Mouse (Mus musculus): ENCODE measurements around the gene Man1b1. TPM values are rescaled to one million over a fixed set of nuclear protein-coding genes. Genes with fewer than 3 reads are reported as not detected.
A peak's percentile ranks its signal among the peaks of the same experiment; 100 is the strongest.

Gene Man1b1
- total and polyA plus RNA-seq, 3 experiments, result 8.2 to 22.5 (median 21.6) TPM

GRCm38 (mm10) chr2:25371764-25372643, 39.9 kb downstream of the Man1b1 start, which contains the start of gene Sapcd2:
TSS of gene Sapcd2 (plus strand) at chr2:25372321.
- TF ChIP-seq CTCF (IDR thresholded peaks at IDR 0.05) (peak; percentile 6; the same call in 1 of the 2 replicates), POLR2A (IDR thresholded peaks at IDR 0.05; ENCODE audit: insufficient read depth, low read depth, low read length) (no peak)
- 0 out of 2 replicates have a peak within 1 kb of the TSS, but pooled peaks have one; percentile 3 for H3K27ac ChIP-seq
- 2% methylated on average over 65 of the region's 65 CpGs for WGBS

GRCm38 (mm10) chr2:25372644-25373391, 40.7 kb downstream of the Man1b1 start:
- H3K27me3 ChIP-seq (ENCODE audit: control insufficient read depth, insufficient read depth, low read length), result peaks cover 1% of the 10 kb centered on the region; the same call in 1 of the 2 replicates
- peak overlapping the region; percentile 57 for H3K9ac ChIP-seq (ENCODE audit: low read depth, low read length)
- intact Hi-C loops (cut with DNase I), result no loop called here
- H3K4me3 ChIP-seq, result peak overlapping the region; percentile 55
- DNase-seq, result no peak
- WGBS, result 3% methylated on average over 42 of the region's 42 CpGs
- no peaks in the 10 kb centered on the region for H3K79me2 ChIP-seq (replicated peaks; ENCODE audit: control insufficient read depth, insufficient read depth, low read length)
- H3K36me3 ChIP-seq (ENCODE audit: control insufficient read depth, insufficient read depth, low read length), result no peaks in the 10 kb centered on the region
- no peak for TF ChIP-seq EP300 (IDR thresholded peaks at IDR 0.05; ENCODE audit: insufficient read depth, low read depth, low read length)
- TF ChIP-seq CTCF (IDR thresholded peaks at IDR 0.05), result no peak
- TF ChIP-seq POLR2A (IDR thresholded peaks at IDR 0.05; ENCODE audit: insufficient read depth, low read depth, low read length), result no peak
- no peak overlapping the region for H3K27ac ChIP-seq
- H3K4me1 ChIP-seq (ENCODE audit: control insufficient read depth, insufficient read depth, low read length), result no peaks in the 10 kb centered on the region

More at GRCm38 (mm10) chr2:25371764-25372643, 39.9 kb downstream of the Man1b1 start, which contains the start of gene Sapcd2:
- no peaks in the 10 kb centered on the region for H3K4me1 ChIP-seq (ENCODE audit: control insufficient read depth, insufficient read depth, low read length)
- intact Hi-C loops (cut with DNase I), result no loop called here
- H3K27me3 ChIP-seq (ENCODE audit: control insufficient read depth, insufficient read depth, low read length), result peaks cover 1% of the 10 kb centered on the region; the same call in 1 of the 2 replicates
- no peaks in the 10 kb centered on the region for H3K36me3 ChIP-seq (ENCODE audit: control insufficient read depth, insufficient read depth, low read length)
- H3K4me3 ChIP-seq, result peak within 1 kb of the TSS; percentile 55
- H3K9ac ChIP-seq (ENCODE audit: low read depth, low read length), result peak within 1 kb of the TSS; percentile 57
- DNase-seq, result peak; percentile 83 to 89
- no peaks in the 10 kb centered on the region for H3K79me2 ChIP-seq (replicated peaks; ENCODE audit: control insufficient read depth, insufficient read depth, low read length)

- no peak overlapping the region for H3K4me3 ChIP-seq
- H3K4me1 ChIP-seq (ENCODE audit: control insufficient read depth, insufficient read depth, low read length), result no peaks in the 10 kb centered on the region
- no peaks in the 10 kb centered on the region for H3K79me2 ChIP-seq (replicated peaks; ENCODE audit: control insufficient read depth, insufficient read depth, low read length)
- no peak for DNase-seq
- peaks cover 1% of the 10 kb centered on the region; the same call in 1 of the 2 replicates for H3K27me3 ChIP-seq (ENCODE audit: control insufficient read depth, insufficient read depth, low read length)
- intact Hi-C loops (cut with DNase I), result no loop called here
- no peak overlapping the region for H3K27ac ChIP-seq
- 52% methylated on average over 2 of the region's 2 CpGs for WGBS
- no peak overlapping the region for H3K9ac ChIP-seq (ENCODE audit: low read depth, low read length)
- TF ChIP-seq EP300 (IDR thresholded peaks at IDR 0.05; ENCODE audit: insufficient read depth, low read depth, low read length) (no peak), POLR2A (IDR thresholded peaks at IDR 0.05; ENCODE audit: insufficient read depth, low read depth, low read length) (no peak), CTCF (IDR thresholded peaks at IDR 0.05) (no peak)
- no peaks in the 10 kb centered on the region for H3K36me3 ChIP-seq (ENCODE audit: control insufficient read depth, insufficient read depth, low read length)
Measured at GRCm38 (mm10) chr2:25373431-25373830, 41.3 kb downstream of the Man1b1 start.

GRCm38 (mm10) chr2:25376589-25376988, 44.5 kb downstream of the Man1b1 start:
- no peak overlapping the region for H3K27ac ChIP-seq
- H3K36me3 ChIP-seq (ENCODE audit: control insufficient read depth, insufficient read depth, low read length), result no peaks in the 10 kb centered on the region
- 61% methylated on average over 4 of the region's 4 CpGs for WGBS
- H3K4me3 ChIP-seq, result no peak overlapping the region
- no peak overlapping the region for H3K9ac ChIP-seq (ENCODE audit: low read depth, low read length)
- no peaks in the 10 kb centered on the region for H3K4me1 ChIP-seq (ENCODE audit: control insufficient read depth, insufficient read depth, low read length)
- intact Hi-C loops (cut with DNase I), result loop anchor here (1.0 to 5.0 kb wide), 3 partner anchors 36 to 107 kb away; no protein-coding TSS in a partner anchor
- TF ChIP-seq EP300 (IDR thresholded peaks at IDR 0.05; ENCODE audit: insufficient read depth, low read depth, low read length) (0 out of 2 replicates have a peak, but pooled peaks have one; percentile 11), CTCF (IDR thresholded peaks at IDR 0.05) (peak; percentile 90), POLR2A (IDR thresholded peaks at IDR 0.05; ENCODE audit: insufficient read depth, low read depth, low read length) (no peak)
- DNase-seq, result peak; percentile 63 to 66
- H3K79me2 ChIP-seq (replicated peaks; ENCODE audit: control insufficient read depth, insufficient read depth, low read length), result no peaks in the 10 kb centered on the region
- H3K27me3 ChIP-seq (ENCODE audit: control insufficient read depth, insufficient read depth, low read length), result peaks cover 1% of the 10 kb centered on the region; the same call in 1 of the 2 replicates

GRCm38 (mm10) chr2:25384492-25384891, 52.4 kb downstream of the Man1b1 start:
- 57% methylated on average over 5 of the region's 5 CpGs for WGBS
- Histone ChIP-seq H3K36me3 (ENCODE audit: control insufficient read depth, insufficient read depth, low read length) (no peaks in the 10 kb centered on the region), H3K4me1 (ENCODE audit: control insufficient read depth, insufficient read depth, low read length) (no peaks in the 10 kb centered on the region), H3K27me3 (ENCODE audit: control insufficient read depth, insufficient read depth, low read length) (no peaks in the 10 kb centered on the region), H3K79me2 (replicated peaks; ENCODE audit: control insufficient read depth, insufficient read depth, low read length) (no peaks in the 10 kb centered on the region), H3K9ac (ENCODE audit: low read depth, low read length) (no peak overlapping the region), H3K27ac (no peak overlapping the region), H3K4me3 (no peak overlapping the region)
- intact Hi-C loops (cut with DNase I), result no loop called here
- TF ChIP-seq POLR2A (IDR thresholded peaks at IDR 0.05; ENCODE audit: insufficient read depth, low read depth, low read length), result no peak
- no peak for DNase-seq
